Mouse (Mus musculus) kidney, postnatal 14 days (tissue): ENCODE data around the gene Gm11096.

Experiments
- DNase-seq: peaks from one replicate; pipeline ENCODE4 v3.0.0; 2022; ENCODE audit warnings: mixed read lengths

The Gm11096 gene

DNA sequence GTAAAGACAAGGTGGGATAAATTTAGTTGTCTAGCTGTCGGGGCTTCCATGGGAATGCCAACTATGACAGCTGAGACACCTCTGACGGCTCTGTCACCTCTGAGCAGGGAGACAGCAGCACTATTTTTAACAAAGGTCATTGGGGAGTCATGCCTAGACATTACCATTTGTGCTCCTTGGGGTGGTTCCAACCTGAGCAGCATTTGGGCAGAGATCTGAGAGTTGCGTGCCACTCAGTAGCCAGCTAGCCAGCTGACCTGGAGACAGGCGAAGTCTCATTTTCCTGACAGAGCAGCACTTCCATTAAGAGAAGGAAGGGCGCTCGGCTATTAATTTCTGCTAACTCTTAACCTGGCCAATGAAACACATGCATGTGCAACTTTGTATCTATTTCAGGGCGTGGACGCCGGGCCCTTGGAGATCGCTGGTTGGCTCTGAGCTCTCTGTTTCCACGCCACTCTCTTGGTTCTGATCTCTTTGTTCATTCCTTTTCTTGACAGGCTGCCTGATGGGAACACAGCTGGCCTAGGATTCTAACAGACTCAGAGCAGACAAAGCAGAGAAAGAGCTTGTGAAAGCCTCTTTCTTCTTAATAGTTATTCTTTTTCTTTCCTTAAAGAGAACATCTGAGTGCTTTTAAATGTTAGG lies 40.4 kb downstream of the Gm11096 start:
- DNase-seq = no peak

DNA sequence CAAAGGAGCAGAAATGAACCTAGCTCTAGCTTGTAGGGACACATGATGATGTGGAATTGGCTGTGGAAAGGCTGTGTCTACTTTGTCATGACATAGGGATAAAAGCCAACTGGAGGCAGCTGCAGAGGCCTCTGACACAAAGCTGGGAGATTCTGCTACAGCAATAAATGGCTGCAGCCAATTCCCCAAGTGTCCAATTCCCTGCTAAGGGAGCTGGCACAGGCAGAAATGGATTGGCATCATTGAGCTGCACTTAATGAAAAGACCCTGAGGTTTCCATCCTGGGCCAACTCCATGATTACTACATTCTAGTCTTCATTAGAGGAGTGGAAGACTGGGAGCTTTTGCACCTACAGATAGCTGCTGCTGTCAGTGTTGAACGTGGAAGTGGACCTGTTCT lies 44.8 kb downstream of the Gm11096 start:
- DNase-seq = no peak
